Mouse (Mus musculus): Measurements from ENCODE around the gene Ttc28.
"Not testable (repeated sequence)": the region's sequence is repeated elsewhere in the genome, so short reads cannot be mapped to it uniquely, and the experiment has no call there.

The Ttc28 gene

GRCm38 (mm10) chr5:110879584-110880374, at the start of gene Ttc28:
Ttc28 (plus strand) TSS chr5:110879803.
- peak; percentile 85 for DNase-seq (ENCODE audit: low spot score)

GRCm38 (mm10) chr5:110831036-110831720, 48.4 kb upstream of the Ttc28 start:
- DNase-seq (ENCODE audit: low spot score) = no peak

DNA sequence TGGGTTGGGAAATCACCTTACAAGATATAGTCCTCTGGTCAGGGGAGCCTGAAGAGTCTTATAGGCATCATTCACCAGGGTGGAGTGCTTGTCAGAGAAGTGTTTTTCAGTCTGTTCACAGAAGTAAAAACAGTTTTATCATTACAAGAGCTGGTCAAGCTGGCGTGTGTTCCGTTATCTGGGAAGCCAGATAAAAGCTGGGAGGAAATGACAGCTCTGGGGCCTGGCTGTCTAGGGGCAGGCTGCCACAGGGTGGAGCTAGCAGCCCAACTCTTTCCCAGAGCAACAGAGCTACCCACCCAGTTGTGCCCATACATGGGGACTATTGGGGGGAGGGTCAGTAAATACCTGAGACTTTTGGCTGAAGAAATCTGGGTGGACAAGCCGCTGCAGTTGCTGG, 43.6 kb upstream of the Ttc28 start:
- peak; percentile 58 for DNase-seq (ENCODE audit: low spot score)

GRCm38 (mm10) chr5:110838016-110838415, 41.6 kb upstream of the Ttc28 start:
- not testable (repeated sequence) for DNase-seq (ENCODE audit: low spot score)

GRCm38 (mm10) chr5:110839038-110839677, 40.4 kb upstream of the Ttc28 start:
- no peak for DNase-seq (ENCODE audit: low spot score)

DNA sequence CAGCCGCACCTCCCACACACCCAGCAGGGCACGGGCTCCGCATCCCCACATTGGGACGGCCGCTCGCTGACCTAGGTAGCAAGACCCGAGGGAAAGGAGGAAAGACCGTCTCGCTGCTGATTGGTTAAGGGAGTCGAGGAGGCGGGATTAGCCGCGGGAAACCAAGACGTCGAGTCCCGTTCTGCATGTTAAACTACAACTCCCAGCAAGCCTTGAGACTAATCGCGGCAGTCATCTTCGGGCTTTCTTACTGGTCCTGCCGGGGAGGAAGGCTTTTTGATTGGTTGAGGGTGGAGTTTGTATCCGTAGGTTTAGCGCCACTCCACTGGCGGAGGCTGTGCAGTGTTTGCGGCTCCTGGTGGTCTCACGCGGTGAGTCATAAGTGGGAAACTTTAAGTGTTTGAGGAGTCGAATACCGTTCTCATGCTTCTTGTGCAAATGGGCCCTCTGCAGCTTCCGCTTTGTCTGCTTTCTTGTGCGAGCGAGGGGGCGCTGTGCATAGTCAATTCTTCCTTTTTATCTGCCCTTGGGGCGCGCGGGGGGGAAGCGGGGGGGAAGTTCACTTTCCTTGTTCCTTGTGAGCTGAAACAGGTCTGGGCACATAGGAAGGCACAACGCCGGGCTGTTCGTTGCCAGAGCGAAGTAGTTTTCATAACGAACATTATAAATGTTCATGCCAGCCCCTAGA, 39.8 kb upstream of the Ttc28 start, which contains the start of the genes Hscb and Chek2:
TSS of gene Hscb (minus strand) at position 100 of the 688 bp plus-strand sequence.
TSS of gene Chek2 (plus strand) at position 302 of the 688 bp plus-strand sequence.
- peak; percentile 98 for DNase-seq (ENCODE audit: low spot score)

DNA sequence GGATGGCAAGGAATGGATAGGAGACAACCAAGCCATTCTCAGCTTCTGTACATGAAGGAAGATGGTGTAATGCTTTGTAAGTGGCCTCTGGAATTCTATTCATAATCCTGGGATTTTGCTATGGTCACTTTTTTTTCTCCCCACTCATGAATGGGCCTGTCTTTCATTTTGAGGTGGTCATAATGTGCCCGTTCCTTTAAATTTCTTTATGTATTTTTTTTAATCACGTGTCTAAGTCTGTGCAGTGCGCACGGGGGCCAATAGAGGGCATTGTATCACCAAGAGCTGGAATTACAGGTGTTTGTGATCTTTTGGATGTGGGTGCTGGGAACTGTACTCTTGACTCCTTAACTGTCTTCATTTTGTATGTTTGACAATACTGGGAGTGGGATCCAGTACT, 39.1 kb upstream of the Ttc28 start:
- DNase-seq (ENCODE audit: low spot score) = peak; percentile 57

DNA sequence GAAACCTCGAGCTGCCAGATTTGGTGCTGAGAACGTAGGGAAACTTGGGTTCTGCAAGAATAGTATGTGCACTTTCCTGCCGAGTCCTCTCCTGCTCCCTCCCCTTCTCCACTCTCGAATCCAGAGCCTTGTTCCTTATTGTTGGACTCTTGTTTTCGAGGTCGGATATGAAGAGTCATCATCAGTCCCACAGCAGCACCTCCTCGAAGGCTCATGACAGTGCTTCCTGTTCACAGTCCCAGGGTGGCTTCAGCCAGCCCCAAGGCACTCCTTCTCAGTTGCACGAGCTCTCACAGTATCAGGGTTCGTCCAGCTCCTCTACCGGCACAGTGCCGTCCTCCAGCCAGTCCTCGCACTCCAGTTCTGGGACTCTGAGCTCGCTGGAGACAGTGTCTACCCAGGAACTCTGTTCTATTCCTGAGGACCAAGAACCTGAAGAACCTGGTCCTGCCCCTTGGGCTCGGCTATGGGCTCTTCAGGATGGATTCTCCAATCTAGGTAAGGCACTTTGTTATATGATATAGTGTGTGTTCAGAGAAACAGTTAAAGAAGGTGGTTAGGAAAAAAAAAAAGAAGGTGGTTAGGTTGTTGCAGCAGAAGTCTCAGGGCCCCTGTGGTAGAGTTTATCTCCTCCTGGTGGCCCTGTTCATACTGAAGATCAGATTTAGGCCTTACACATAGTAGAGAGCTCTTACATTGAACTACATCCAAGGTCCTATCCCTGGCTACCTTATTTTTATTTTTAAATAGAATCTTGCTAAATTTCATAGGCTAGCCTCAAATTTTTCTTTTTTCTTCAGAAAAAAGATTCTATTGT, 38.3 kb upstream of the Ttc28 start:
- DNase-seq (ENCODE audit: low spot score) = no peak

GRCm38 (mm10) chr5:110852990-110853389, 26.6 kb upstream of the Ttc28 start:
- DNase-seq (ENCODE audit: low spot score) = no peak

GRCm38 (mm10) chr5:110857091-110857490, 22.5 kb upstream of the Ttc28 start:
- no peak for DNase-seq (ENCODE audit: low spot score)

DNA sequence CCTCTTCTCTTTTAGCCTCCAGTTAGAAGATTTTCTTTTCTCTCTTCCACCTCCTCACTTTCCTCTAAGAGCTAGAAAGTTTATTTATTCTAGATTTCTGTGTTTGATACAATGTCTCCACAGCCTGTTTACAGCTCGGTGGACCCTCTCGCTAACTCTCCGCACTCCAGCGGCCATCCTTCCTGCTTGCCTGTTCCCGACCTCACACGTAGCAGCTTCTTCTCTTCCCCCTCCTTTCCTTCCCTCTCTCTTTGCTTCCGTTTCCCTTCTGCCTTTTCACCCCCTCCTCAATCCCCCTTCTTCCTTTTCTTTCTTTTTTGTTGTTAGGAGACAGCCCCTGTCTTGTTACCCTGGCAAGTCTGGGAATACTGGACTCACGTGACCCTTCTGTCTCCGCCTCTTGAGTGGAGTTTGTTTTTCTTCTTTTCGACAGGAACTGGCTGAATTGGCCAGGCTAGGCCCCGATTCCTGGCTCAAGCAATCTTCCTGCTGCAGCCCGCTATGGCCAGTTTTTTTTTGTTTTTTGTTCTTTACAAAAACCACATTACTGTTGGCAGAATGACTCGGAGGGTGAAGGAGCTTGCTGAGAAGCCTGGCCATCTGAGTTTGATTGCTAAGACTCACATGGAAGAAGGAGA, 20.5 kb upstream of the Ttc28 start:
- peak; percentile 59 for DNase-seq (ENCODE audit: low spot score)

- DNase-seq (ENCODE audit: low spot score) = no peak
These were observed 19.2 kb upstream of the Ttc28 start for GRCm38 (mm10) chr5:110860445-110860844.

DNA sequence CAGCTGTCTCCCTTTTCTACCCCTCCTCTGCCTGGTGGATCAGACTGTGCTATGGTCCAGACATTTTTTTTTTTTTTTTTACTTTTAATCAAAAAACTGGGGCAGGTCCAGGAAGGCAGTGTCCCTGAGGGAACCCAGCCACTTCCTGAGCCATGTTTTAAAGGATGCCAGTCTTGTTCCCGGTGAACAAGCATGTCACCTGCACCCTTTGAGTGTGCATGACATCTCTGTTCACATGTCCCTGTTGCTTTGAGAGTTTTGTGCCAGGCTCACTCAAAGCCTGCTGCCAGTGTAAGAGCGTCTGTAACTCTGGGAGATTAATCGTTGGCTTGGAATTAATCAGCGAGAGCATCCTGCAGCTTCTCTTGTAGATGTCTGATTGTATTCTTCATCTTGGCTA, 11.1 kb upstream of the Ttc28 start:
- DNase-seq (ENCODE audit: low spot score) = no peak

- DNase-seq (ENCODE audit: low spot score) = peak; percentile 33
These were observed 10.3 kb upstream of the Ttc28 start for GRCm38 (mm10) chr5:110869242-110869669.

GRCm38 (mm10) chr5:110873160-110873559, 6.4 kb upstream of the Ttc28 start:
- no peak for DNase-seq (ENCODE audit: low spot score)

GRCm38 (mm10) chr5:110874711-110875110, 4.9 kb upstream of the Ttc28 start:
- DNase-seq (ENCODE audit: low spot score) = no peak

DNA sequence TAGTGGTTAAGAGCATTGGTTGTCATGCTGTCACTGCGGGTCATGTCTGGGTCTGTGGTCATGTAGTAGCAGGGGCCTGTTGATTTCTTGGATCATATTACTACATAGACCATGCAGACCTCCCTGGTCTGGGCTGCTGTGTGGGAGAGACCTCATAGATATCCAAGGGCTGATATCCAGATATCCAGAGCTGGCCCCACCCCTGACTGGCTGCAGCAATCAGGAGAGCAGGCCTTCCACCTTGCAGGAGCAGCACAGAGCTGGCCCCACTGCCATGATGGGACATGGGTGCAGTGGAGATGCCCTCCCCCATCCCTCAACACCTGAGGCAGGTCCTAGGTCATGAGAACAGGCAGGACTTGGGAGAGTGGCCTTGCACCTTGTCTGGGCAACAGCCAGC, 4.3 kb upstream of the Ttc28 start:
- no peak for DNase-seq (ENCODE audit: low spot score)

DNA sequence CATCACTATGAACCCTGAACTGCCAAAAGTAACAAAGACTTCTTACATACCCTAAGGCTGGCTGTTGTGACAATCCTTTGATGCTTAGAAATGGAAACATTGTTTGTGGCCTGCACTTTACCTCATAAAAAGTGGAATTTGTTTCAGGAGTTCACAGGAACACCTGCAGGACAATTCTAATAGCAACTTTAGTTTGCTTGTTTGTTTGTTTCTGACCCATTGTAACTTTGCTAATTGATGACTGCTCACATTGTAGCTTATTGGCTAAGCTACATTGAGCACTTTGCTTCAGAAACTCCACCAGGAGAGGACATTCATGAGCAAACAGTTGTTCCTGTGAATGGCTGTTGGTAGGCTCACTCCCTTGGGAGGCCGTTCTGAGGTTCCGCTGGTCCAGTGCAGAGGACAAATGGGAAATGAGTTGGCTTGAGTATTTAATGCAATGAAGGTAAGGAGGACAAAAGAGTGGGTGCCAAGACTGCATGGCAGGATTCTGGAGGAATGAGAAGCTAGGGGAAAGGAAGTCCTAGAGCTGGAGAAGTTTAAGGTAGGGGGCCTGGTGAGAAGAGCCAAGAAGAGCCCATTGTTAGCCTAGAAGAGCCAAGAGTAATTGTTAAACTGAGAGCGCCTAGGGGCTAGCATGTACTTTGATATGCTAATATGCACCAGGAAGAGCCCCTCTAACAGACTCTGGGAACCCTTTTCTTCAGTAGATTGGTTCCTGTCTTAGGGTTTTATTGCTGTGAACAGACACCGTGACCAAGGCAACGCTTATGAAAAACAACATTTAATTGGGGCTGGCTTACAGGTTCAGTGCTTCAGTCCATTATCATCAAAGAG, 1.7 kb upstream of the Ttc28 start:
- no peak for DNase-seq (ENCODE audit: low spot score)

GRCm38 (mm10) chr5:110878526-110878925, 1.1 kb upstream of the Ttc28 start:
- DNase-seq (ENCODE audit: low spot score) = not testable (repeated sequence)

DNA sequence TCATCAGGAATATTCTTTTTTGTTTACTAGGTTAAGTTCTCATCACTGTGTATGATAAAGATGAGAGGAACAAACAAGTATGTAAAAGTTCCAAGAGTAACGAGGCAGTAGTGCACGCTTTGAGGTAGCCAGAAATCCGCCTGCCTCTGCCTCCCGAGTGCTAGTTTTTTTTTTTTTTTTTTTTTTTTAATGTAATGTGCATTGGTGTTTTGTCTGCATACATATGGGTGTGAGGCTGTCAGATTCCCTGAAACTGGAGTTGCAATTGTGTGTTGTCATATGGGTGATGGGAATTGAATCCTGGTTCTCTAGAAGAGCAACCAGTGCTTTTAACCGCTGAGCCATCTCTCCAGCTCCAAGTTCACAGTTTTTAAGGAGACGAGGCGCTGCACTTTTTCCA, 561 bp upstream of the Ttc28 start:
- DNase-seq (ENCODE audit: low spot score) = no peak
